Mouse (Mus musculus) heart, embryonic 10.5 days (tissue): ENCODE measurements around the gene Cfb. TPM values are rescaled to one million over a fixed set of nuclear protein-coding genes. Genes with fewer than 3 reads are reported as not detected.
"Not testable (repeated sequence)": the region's sequence is repeated elsewhere in the genome, so short reads cannot be mapped to it uniquely, and the experiment has no call there.

Experiments
- DNase-seq: peaks from one replicate; pipeline ENCODE4 v3.0.0-alpha.2; 2017; ENCODE audit warnings: low spot score
- H3K27ac ChIP-seq: fragments of 300-500 bp; sonication (generic); 2 replicates; pipeline ENCODE4 v1.5.1; 2016; ENCODE audit warnings: mild to moderate bottlenecking
- H3K27me3 ChIP-seq: fragments of 300-500 bp; sonication (generic); 2 replicates; pipeline ENCODE4 v1.6.1; 2016; ENCODE audit warnings: mild to moderate bottlenecking; ENCODE audit not compliant: poor library complexity, insufficient read depth, severe bottlenecking
- H3K36me3 ChIP-seq: fragments of 300-500 bp; sonication (generic); 2 replicates; pipeline ENCODE4 v1.6.1; 2016; ENCODE audit warnings: mild to moderate bottlenecking, moderate library complexity
- H3K4me1 ChIP-seq: fragments of 300-500 bp; sonication (generic); 2 replicates; pipeline ENCODE4 v1.6.1; 2016; ENCODE audit warnings: mild to moderate bottlenecking
- H3K4me3 ChIP-seq: fragments of 300-500 bp; sonication (generic); 2 replicates; pipeline ENCODE4 v1.5.1; 2016; ENCODE audit warnings: mild to moderate bottlenecking, moderate library complexity
- H3K9me3 ChIP-seq: fragments of 300-500 bp; sonication (generic); 2 replicates; pipeline ENCODE4 v1.6.1; 2016; ENCODE audit warnings: mild to moderate bottlenecking, moderate library complexity
- WGBS: fragments of 180-500 bp; shearing (Covaris S2); methylation state at CpG from one replicate; pipeline ENCODE4 v1.1.7; 2016; 5-methylcytosine and 5-hydroxymethylcytosine counted together
- microRNA-seq: library from miRNA; unstranded; fragments of <30 nt; microRNA quantifications from one replicate; pipeline ENCODE4, GENCODE M21; 2017
- polyA plus RNA-seq: library from polyadenylated mRNA; unstranded; fragments of >200 nt; fragmentation: Nextera tagmentation; extraction: Ambion mirVana; gene quantifications from 2 replicates; pipeline ENCODE4 v1.2.1, GENCODE M21; 2016

Cfb gene
- polyA plus RNA-seq, 1 experiment from 2014 or later: 11.4 TPM

- not testable (repeated sequence) for DNase-seq, H3K4me3 ChIP-seq, H3K27ac ChIP-seq, H3K36me3 ChIP-seq, H3K9me3 ChIP-seq, H3K4me1 ChIP-seq
- 0 out of 2 replicates have a peak, but pooled peaks cover 12% of the 10 kb centered on the region for H3K27me3 ChIP-seq
- 87% methylated on average over 5 of the region's 5 CpGs for WGBS
Observed at GRCm38 (mm10) chr17:34810411-34810810, 51.9 kb downstream of the Cfb start.

- 0 out of 2 replicates have a peak, but pooled peaks cover 7% of the 10 kb centered on the region for H3K27me3 ChIP-seq
- 72% methylated on average over 6 of the region's 6 CpGs for WGBS
- peaks cover 5% of the 10 kb centered on the region for H3K9me3 ChIP-seq
- no peak overlapping the region for H3K4me3 ChIP-seq
- no peaks in the 10 kb centered on the region for H3K36me3 ChIP-seq
- no peaks in the 10 kb centered on the region for H3K4me1 ChIP-seq
- H3K27ac ChIP-seq: no peak overlapping the region
- DNase-seq: peak; percentile 58
Observed at GRCm38 (mm10) chr17:34808599-34809205, 53.6 kb downstream of the Cfb start.

GRCm38 (mm10) chr17:34807176-34807575 is 55.1 kb downstream of the Cfb start:
- 66% methylated on average over 3 of the region's 3 CpGs for WGBS
- H3K9me3 ChIP-seq: peaks cover 5% of the 10 kb centered on the region
- no peak overlapping the region for H3K27ac ChIP-seq
- DNase-seq: peak; percentile 51
- H3K36me3 ChIP-seq: no peaks in the 10 kb centered on the region
- H3K4me3 ChIP-seq: no peak overlapping the region
- no peaks in the 10 kb centered on the region for H3K4me1 ChIP-seq
- 0 out of 2 replicates have a peak, but pooled peaks cover 7% of the 10 kb centered on the region for H3K27me3 ChIP-seq

Small RNA genes within 50 kb of the gene (microRNA-seq; reads per million reads assigned to microRNA genes)
- 1.3 reads per million for gene Mir6970
- not detected for gene Mir6971
- not detected for gene Mir6972

Other genes starting within 250 kb of the Cfb start
- gene Egfl8, start 246.5 kb downstream of the Cfb start, polyA plus RNA-seq: 0.49 and 1.7 TPM in 2 replicates
- 24.3 and 27.5 TPM in 2 replicates for gene Ppt2, start 234.0 kb downstream of the Cfb start, polyA plus RNA-seq
- 0.11 TPM in 1 of 2 replicates, not detected in the other for gene Prrt1, start 233.0 kb downstream of the Cfb start, polyA plus RNA-seq
- gene Fkbpl, start 217.8 kb downstream of the Cfb start, polyA plus RNA-seq: 12.6 TPM in 2 replicates
- gene Atf6b, start 215.4 kb downstream of the Cfb start, polyA plus RNA-seq: 74.0 and 76.8 TPM in 2 replicates
- 0.04 and 0.07 TPM in 2 replicates for gene Tnxb, start 192.0 kb downstream of the Cfb start, polyA plus RNA-seq
- gene C4b, start 118.6 kb downstream of the Cfb start, polyA plus RNA-seq: not detected in 2 replicates
- gene Cyp21a1, start 58.0 kb downstream of the Cfb start, polyA plus RNA-seq: not detected in 2 replicates
- gene Stk19, start 25.6 kb downstream of the Cfb start, polyA plus RNA-seq: 22.3 and 22.8 TPM in 2 replicates
- gene Dxo, start 25.5 kb downstream of the Cfb start, polyA plus RNA-seq: 48.1 and 62.2 TPM in 2 replicates
- 39.9 and 43.6 TPM in 2 replicates for gene Skiv2l, start 12.3 kb downstream of the Cfb start, polyA plus RNA-seq
- gene Nelfe, start 12.1 kb downstream of the Cfb start, polyA plus RNA-seq: 89.6 and 104 TPM in 2 replicates
- gene Zbtb12, start 17.0 kb upstream of the Cfb start, polyA plus RNA-seq: 2.2 and 4.1 TPM in 2 replicates
- gene Gm20547, start 19.5 kb upstream of the Cfb start, polyA plus RNA-seq: not detected in 2 replicates
- gene C2, start 35.7 kb upstream of the Cfb start, polyA plus RNA-seq: 0.67 and 1.6 TPM in 2 replicates
- gene Ehmt2, start 36.0 kb upstream of the Cfb start, polyA plus RNA-seq: 46.3 and 66.0 TPM in 2 replicates
- 0.10 and 0.41 TPM in 2 replicates for gene Slc44a4, start 51.9 kb upstream of the Cfb start, polyA plus RNA-seq
- 21.3 and 25.5 TPM in 2 replicates for gene Neu1, start 68.7 kb upstream of the Cfb start, polyA plus RNA-seq
- gene Hspa1b, start 96.7 kb upstream of the Cfb start, polyA plus RNA-seq: 0.20 TPM in 1 of 2 replicates, not detected in the other
- 0.52 TPM in 1 of 2 replicates, not detected in the other for gene Gm20481, start 107.4 kb upstream of the Cfb start, polyA plus RNA-seq
- gene Hspa1a, start 109.6 kb upstream of the Cfb start, polyA plus RNA-seq: 1.8 and 2.4 TPM in 2 replicates
- gene Hspa1l, start 110.2 kb upstream of the Cfb start, polyA plus RNA-seq: 1.6 and 1.7 TPM in 2 replicates
- 197 and 247 TPM in 2 replicates for gene Lsm2, start 119.3 kb upstream of the Cfb start, polyA plus RNA-seq
- 112 and 166 TPM in 2 replicates for gene Vars, start 138.5 kb upstream of the Cfb start, polyA plus RNA-seq
- 0.26 and 0.34 TPM in 2 replicates for gene Vwa7, start 154.1 kb upstream of the Cfb start, polyA plus RNA-seq
- gene Sapcd1, start 165.5 kb upstream of the Cfb start, polyA plus RNA-seq: 3.3 and 4.0 TPM in 2 replicates
- 3.9 and 5.4 TPM in 2 replicates for gene Msh5, start 184.2 kb upstream of the Cfb start, polyA plus RNA-seq
- gene Clic1, start 187.4 kb upstream of the Cfb start, polyA plus RNA-seq: 374 and 380 TPM in 2 replicates
- 192 and 290 TPM in 2 replicates for gene Ddah2, start 196.5 kb upstream of the Cfb start, polyA plus RNA-seq
- gene Ly6g6c, start 202.9 kb upstream of the Cfb start, polyA plus RNA-seq: not detected in 2 replicates
- 0.63 and 1.0 TPM in 2 replicates for gene Mpig6b, start 203.7 kb upstream of the Cfb start, polyA plus RNA-seq
- gene Ly6g6e, start 214.4 kb upstream of the Cfb start, polyA plus RNA-seq: 0.18 and 0.39 TPM in 2 replicates
- gene Ly6g6d, start 215.5 kb upstream of the Cfb start, polyA plus RNA-seq: 2.5 and 2.6 TPM in 2 replicates
- 0.91 and 1.0 TPM in 2 replicates for gene Ly6g6f, start 223.1 kb upstream of the Cfb start, polyA plus RNA-seq
- 66.7 and 69.8 TPM in 2 replicates for gene Abhd16a, start 226.7 kb upstream of the Cfb start, polyA plus RNA-seq
- not detected in 2 replicates for gene Ly6g5c, start 245.8 kb upstream of the Cfb start, polyA plus RNA-seq